12 mouse cellular contexts compared by ENCODE assay signal in genomic region chr6:125476090-125476489, GRCm38 (mm10). TPM values are rescaled to one million over a fixed set of nuclear protein-coding genes. Genes with fewer than 3 reads are reported as not detected.
A peak's percentile ranks its signal among the peaks of the same experiment; 100 is the strongest.
DNase-seq lines count a peak whose midpoint lies in the region; ATAC-seq and TF ChIP-seq lines count a peak whose summit lies in the region.
"Had no signal": no experiment of that assay in that cellular context is flagged by ENCODE, and none has a peak within 500 bp of the region (broad histone marks: within the 10 kb centered on the region; RNA-seq: fewer than 3 reads in every experiment).

No protein-coding gene starts in this region.

- no peaks in the 10 kb centered on the region for H3K36me3 ChIP-seq in heart, embryonic 11.5 days (ENCODE audit: control insufficient read depth, insufficient read depth, low read length)
- peaks cover 15% of the 10 kb centered on the region; the same call in 1 of the 2 replicates for H3K36me3 ChIP-seq in ES-Bruce4 (ENCODE audit: control insufficient read depth, insufficient read depth, low read length, poor library complexity, severe bottlenecking)
- H3K36me3 ChIP-seq in liver, embryonic 12.5 days: no peaks in the 10 kb centered on the region
- H3K36me3 ChIP-seq: hindbrain, embryonic 12.5 days; midbrain, embryonic 12.5 days had no signal

- ATAC-seq in heart, embryonic 11.5 days (replicated peaks; ENCODE audit: insufficient number of reproducible peaks, low FRiP score, low TSS enrichment): no peak
- no peak for ATAC-seq in liver, embryonic 12.5 days

- no peaks in the 10 kb centered on the region for H3K9me3 ChIP-seq in heart, embryonic 11.5 days (replicated peaks; ENCODE audit: control insufficient read depth, low read length)
- H3K9me3 ChIP-seq in ES-Bruce4 (replicated peaks; ENCODE audit: control insufficient read depth, insufficient read depth, low read length, poor library complexity, severe bottlenecking): no peaks in the 10 kb centered on the region
- no peaks in the 10 kb centered on the region for H3K9me3 ChIP-seq in liver, embryonic 12.5 days (replicated peaks)
- H3K9me3 ChIP-seq: hindbrain, embryonic 12.5 days; midbrain, embryonic 12.5 days had no signal

- no peak overlapping the region for H3K9ac ChIP-seq in heart, embryonic 11.5 days (ENCODE audit: low read depth, low read length)
- no peak overlapping the region for H3K9ac ChIP-seq in ES-Bruce4 (ENCODE audit: low read depth, poor library complexity, severe bottlenecking)
- no peak overlapping the region; the same call in 1 of the 2 replicates for H3K9ac ChIP-seq in liver, embryonic 12.5 days
- H3K9ac ChIP-seq: hindbrain, embryonic 12.5 days had no signal

- no peak overlapping the region for H3K4me3 ChIP-seq in heart, embryonic 11.5 days (ENCODE audit: low read depth, low read length)
- no peak overlapping the region for H3K4me3 ChIP-seq in ES-Bruce4 (ENCODE audit: low read depth, low read length)
- H3K4me3 ChIP-seq in liver, embryonic 12.5 days: no peak overlapping the region
- H3K4me3 ChIP-seq: hindbrain, embryonic 12.5 days; left cerebral cortex, adult 2 months; midbrain, embryonic 12.5 days had no signal

- TF ChIP-seq CTCF in ES-Bruce4 (IDR thresholded peaks at IDR 0.05; ENCODE audit: low read depth, low read length): no peak

- peaks cover 7% of the 10 kb centered on the region for H3K27me3 ChIP-seq in heart, embryonic 11.5 days (ENCODE audit: control insufficient read depth, insufficient read depth, low read length)
- no peaks in the 10 kb centered on the region for H3K27me3 ChIP-seq in ES-Bruce4 (ENCODE audit: control insufficient read depth, insufficient read depth, low read length, poor library complexity, severe bottlenecking)
- no peaks in the 10 kb centered on the region for H3K27me3 ChIP-seq in liver, embryonic 12.5 days (replicated peaks)
- H3K27me3 ChIP-seq: hindbrain, embryonic 12.5 days; midbrain, embryonic 12.5 days had no signal

- DNase-seq in heart, adult 18-20 months: peak; percentile 58 to 74
- peak; percentile 43 for DNase-seq in gastrocnemius, postnatal 25 days
- DNase-seq in cerebellum, adult 9-11 months: no peak
- no peak for DNase-seq in frontal cortex, postnatal 10 days (ENCODE audit: low spot score in 2 of 2)
- no peak for DNase-seq in layer of hippocampus, postnatal 14 days (ENCODE audit: low spot score in 2 of 2)
- DNase-seq: adrenal gland, postnatal 25 days had no signal

- peaks cover 48% of the 10 kb centered on the region for H3K4me1 ChIP-seq in heart, embryonic 11.5 days (ENCODE audit: control insufficient read depth, insufficient read depth, low read length)
- H3K4me1 ChIP-seq in ES-Bruce4 (ENCODE audit: control insufficient read depth, insufficient read depth, low read length): peaks cover 38% of the 10 kb centered on the region
- peaks cover 97% of the 10 kb centered on the region for H3K4me1 ChIP-seq in liver, embryonic 12.5 days

- 40% methylated on average over 8 of the region's 8 CpGs for WGBS in heart, embryonic 11.5 days (ENCODE audit: insufficient replicate concordance)
- WGBS in liver, embryonic 12.5 days (ENCODE audit: insufficient replicate concordance): 25% methylated on average over 8 of the region's 8 CpGs

- 0 out of 2 replicates have a peak, but pooled peaks have one; percentile 38 for TF ChIP-seq EP300 in ES-Bruce4 (IDR thresholded peaks at IDR 0.05; ENCODE audit: insufficient read depth, low read depth, low read length)

- H3K27ac ChIP-seq in heart, embryonic 11.5 days (ENCODE audit: low read depth, low read length): no peak overlapping the region
- peak overlapping the region; percentile 84 for H3K27ac ChIP-seq in ES-Bruce4 (ENCODE audit: insufficient read depth, low read length)
- H3K27ac ChIP-seq in liver, embryonic 12.5 days: peak overlapping the region; percentile 42; the same call in 1 of the 2 replicates
- H3K27ac ChIP-seq: hindbrain, embryonic 12.5 days; left cerebral cortex, adult 2 months; midbrain, embryonic 12.5 days had no signal

- no peak for TF ChIP-seq POLR2A in ES-Bruce4 (IDR thresholded peaks at IDR 0.05; ENCODE audit: insufficient read depth, low read length)

- no peak overlapping the region for H3K4me2 ChIP-seq in heart, embryonic 11.5 days
- no peak overlapping the region for H3K4me2 ChIP-seq in liver, embryonic 12.5 days
- H3K4me2 ChIP-seq: hindbrain, embryonic 12.5 days; midbrain, embryonic 12.5 days had no signal

RNA-seq across cellular contexts. Expression of gene Cd9, which starts 18.5 kb away (rescaled TPM):
- 10 to 100 TPM; 49.9 to 50.4 TPM for total RNA-seq in heart, adult 18-20 months (2021)
- 70.9 and 80.8 TPM in 2 replicates for polyA plus RNA-seq in heart, embryonic 11.5 days (2014; fragmentation: Nextera tagmentation; extraction: Ambion mirVana)
- 417 and 439 TPM in 2 replicates for polyA plus RNA-seq in ES-Bruce4 (2011; ENCODE audit: insufficient read depth, insufficient read length, low read depth, missing spikeins)
- 10 to 100 TPM; 28.4 to 33.7 TPM for total RNA-seq in gastrocnemius, postnatal 25 days (2021)
- 88.3 and 93.3 TPM in 2 replicates for polyA plus RNA-seq in liver, embryonic 12.5 days (2016; fragmentation: Nextera tagmentation; extraction: Ambion mirVana)
- total RNA-seq in layer of hippocampus, postnatal 14 days (2021): 100 to 1,000 TPM; 103 to 117 TPM

Comparison
In these comparisons a context has a peak if more than half of its experiments do, and no peak if none do; other contexts are left out.
1. DNase-seq: peak in heart, adult 18-20 months (2 of 2) and gastrocnemius, postnatal 25 days (single experiment); none in cerebellum, adult 9-11 months (single experiment), frontal cortex, postnatal 10 days (0 of 2) and layer of hippocampus, postnatal 14 days (0 of 2).